Mouse (Mus musculus) MEL (cell line): ENCODE measurements at regions not wholly inside any gene's neighbourhood (a gene's known extent, or its start where the extent isn't known, plus 50 kb on each side); places are given as distances from the start of the nearest gene placed in this dataset.

Experiments
- DNase-seq: peaks from one replicate; pipeline ENCODE4 v3.0.0; 2011; ENCODE audit warnings: low read depth, low spot score
- H3K27ac ChIP-seq: 2 replicates; pipeline ENCODE4 v1.5.1; 2012; ENCODE audit warnings: low read depth, mild to moderate bottlenecking, control low read depth, low read length, moderate library complexity; ENCODE audit not compliant: control insufficient read depth
- H3K27me3 ChIP-seq, 2 experiments: fragments of 150-350 bp in 1 of 2; sonication (generic) in 1 of 2; 2 replicates each; pipeline ENCODE4 v1.6.1; 2012; ENCODE audit warnings: low read length in 2 of 2, mild to moderate bottlenecking in 2 of 2, improper control_type of control experiment in 1 of 2, moderate library complexity in 1 of 2; ENCODE audit not compliant: insufficient read depth in 2 of 2, control insufficient read depth in 1 of 2
- H3K36me3 ChIP-seq, 2 experiments: 2 replicates each; pipeline ENCODE4 v1.6.1; 2012 to 2014; ENCODE audit warnings: low read length in 2 of 2, improper control_type of control experiment in 1 of 2, inconsistent platforms in 1 of 2, mild to moderate bottlenecking in 1 of 2; ENCODE audit not compliant: insufficient read depth in 2 of 2, control insufficient read depth in 1 of 2
- H3K4me1 ChIP-seq, 2 experiments: fragments of 150-350 bp in 1 of 2; sonication (generic) in 1 of 2; 2 replicates each; pipeline ENCODE4 v1.6.1; 2012; ENCODE audit warnings: low read length in 2 of 2, improper control_type of control experiment in 1 of 2, mild to moderate bottlenecking in 1 of 2; ENCODE audit not compliant: insufficient read depth in 2 of 2, control insufficient read depth in 1 of 2
- H3K4me3 ChIP-seq, 2 experiments: fragments of 150-350 bp in 1 of 2; sonication (generic) in 1 of 2; 2 replicates each; pipeline ENCODE4 v1.5.1; 2012; ENCODE audit warnings: low read depth in 2 of 2, low read length in 2 of 2, mild to moderate bottlenecking in 2 of 2, moderate library complexity in 2 of 2, control low read depth in 1 of 2, improper control_type of control experiment in 1 of 2; ENCODE audit not compliant: control insufficient read depth in 1 of 2, insufficient read depth in 1 of 2
- H3K79me2 ChIP-seq: 2 replicates; pipeline ENCODE4 v1.6.1; 2012; ENCODE audit warnings: mild to moderate bottlenecking, low read length, moderate library complexity; ENCODE audit not compliant: control insufficient read depth, poor library complexity, insufficient read depth
- H3K9ac ChIP-seq: 2 replicates; pipeline ENCODE4 v1.6.1; 2012; ENCODE audit warnings: low read depth, mild to moderate bottlenecking, control low read depth, low read length, moderate library complexity; ENCODE audit not compliant: control insufficient read depth, poor library complexity, severe bottlenecking
- H3K9me3 ChIP-seq: fragments of 150-350 bp; sonication (generic); replicated peaks from 2 replicates; pipeline ENCODE4 v1.6.1; 2012; ENCODE audit warnings: mild to moderate bottlenecking, low read length, improper control_type of control experiment, moderate library complexity; ENCODE audit not compliant: insufficient read depth
- E2F4 ChIP-seq: IDR thresholded peaks from 2 replicates; pipeline ENCODE4 v1.6.1; 2011; ENCODE audit warnings: low read depth, low read length, improper control_type of control experiment, borderline replicate concordance
- EP300 ChIP-seq, 2 experiments: IDR thresholded peaks; 2 replicates each; pipeline ENCODE4 v1.6.1; 2011; ENCODE audit warnings: improper control_type of control experiment in 2 of 2, low read length in 2 of 2, low read depth in 1 of 2, mild to moderate bottlenecking in 1 of 2
- KAT2A ChIP-seq: conservative IDR thresholded peaks from 2 replicates; pipeline ENCODE4 v1.6.1; 2012; ENCODE audit warnings: low read depth, low read length, improper control_type of control experiment, inconsistent platforms
- MAFK ChIP-seq: IDR thresholded peaks from 2 replicates; pipeline ENCODE4 v1.6.1; 2011; ENCODE audit warnings: low read depth, mild to moderate bottlenecking, low read length, improper control_type of control experiment, borderline replicate concordance
- MAX ChIP-seq: IDR thresholded peaks from 2 replicates; pipeline ENCODE4 v1.6.1; 2011; ENCODE audit warnings: low read length, improper control_type of control experiment
- MAZ ChIP-seq: IDR thresholded peaks from 2 replicates; pipeline ENCODE4 v1.6.1; 2012; ENCODE audit warnings: low read depth, mild to moderate bottlenecking, inconsistent platforms, low read length, improper control_type of control experiment
- MEF2A ChIP-seq: IDR thresholded peaks from 2 replicates; pipeline ENCODE4 v1.6.1; 2014; ENCODE audit warnings: low read depth, mild to moderate bottlenecking, inconsistent platforms, low read length, improper control_type of control experiment; ENCODE audit not compliant: poor library complexity, insufficient replicate concordance, severe bottlenecking; ENCODE audit errors: extremely low read depth
- MYB ChIP-seq: IDR thresholded peaks from 2 replicates; pipeline ENCODE4 v1.6.1; 2011; ENCODE audit warnings: mild to moderate bottlenecking, low read depth, low read length, improper control_type of control experiment
- NELFE ChIP-seq: IDR thresholded peaks from 2 replicates; pipeline ENCODE4 v1.6.1; 2011; ENCODE audit warnings: low read depth, low read length, improper control_type of control experiment
- NRF1 ChIP-seq: IDR thresholded peaks from 2 replicates; pipeline ENCODE4 v1.6.1; 2014; ENCODE audit warnings: low read depth, mild to moderate bottlenecking, inconsistent platforms, low read length, improper control_type of control experiment, moderate library complexity; ENCODE audit not compliant: poor library complexity, insufficient read depth, severe bottlenecking
- POLR2A ChIP-seq, 2 experiments: IDR thresholded peaks; 2 replicates each; pipeline ENCODE4 v1.6.1; 2011 to 2012; ENCODE audit warnings: low read length in 2 of 2, mild to moderate bottlenecking in 2 of 2, control low read depth in 1 of 2, improper control_type of control experiment in 1 of 2, low read depth in 1 of 2, moderate library complexity in 1 of 2; ENCODE audit not compliant: control insufficient read depth in 1 of 2, insufficient read depth in 1 of 2, poor library complexity in 1 of 2
- POLR2AphosphoS2 ChIP-seq: IDR thresholded peaks from 2 replicates; pipeline ENCODE4 v1.6.1; 2011; ENCODE audit warnings: low read length, improper control_type of control experiment
- POLR2AphosphoS5 ChIP-seq: IDR thresholded peaks from 2 replicates; pipeline ENCODE4 v1.6.1; 2012; ENCODE audit warnings: low read depth, borderline replicate concordance, mild to moderate bottlenecking, inconsistent platforms, low read length, moderate library complexity, mixed read lengths
- RAD21 ChIP-seq: IDR thresholded peaks from 2 replicates; pipeline ENCODE4 v1.6.1; 2011; ENCODE audit warnings: mild to moderate bottlenecking, low read depth, low read length, improper control_type of control experiment
- RCOR1 ChIP-seq: IDR thresholded peaks from 2 replicates; pipeline ENCODE4 v1.6.1; 2012; ENCODE audit warnings: low read depth, mild to moderate bottlenecking, inconsistent platforms, low read length, improper control_type of control experiment
- SIN3A ChIP-seq: IDR thresholded peaks from 2 replicates; pipeline ENCODE4 v1.6.1; 2012; ENCODE audit warnings: low read length, improper control_type of control experiment, inconsistent platforms
- TAL1 ChIP-seq: IDR thresholded peaks from 2 replicates; pipeline ENCODE4 v1.6.1; 2012; ENCODE audit warnings: mild to moderate bottlenecking, inconsistent platforms, low read length, moderate library complexity, mixed read lengths
- TCF12 ChIP-seq: IDR thresholded peaks from 2 replicates; pipeline ENCODE4 v1.6.1; 2014; ENCODE audit warnings: low read depth, mild to moderate bottlenecking, inconsistent platforms, low read length, improper control_type of control experiment, moderate library complexity
- USF1 ChIP-seq: IDR thresholded peaks from 2 replicates; pipeline ENCODE4 v1.6.1; 2014; ENCODE audit warnings: low read depth, mild to moderate bottlenecking, inconsistent platforms, low read length, improper control_type of control experiment, moderate library complexity
- ZC3H11A ChIP-seq: IDR thresholded peaks from 2 replicates; pipeline ENCODE4 v1.6.1; 2012; ENCODE audit warnings: low read depth, mild to moderate bottlenecking, inconsistent platforms, low read length, improper control_type of control experiment
- ZKSCAN1 ChIP-seq: IDR thresholded peaks from 2 replicates; pipeline ENCODE4 v1.6.1; 2012; ENCODE audit warnings: low read depth, mild to moderate bottlenecking, inconsistent platforms, low read length, improper control_type of control experiment, moderate library complexity
- ZMIZ1 ChIP-seq: IDR thresholded peaks from 2 replicates; pipeline ENCODE4 v1.6.1; 2012; ENCODE audit warnings: low read depth, mild to moderate bottlenecking, inconsistent platforms, low read length, improper control_type of control experiment, moderate library complexity
- ZNF384 ChIP-seq: IDR thresholded peaks from 2 replicates; pipeline ENCODE4 v1.6.1; 2012; ENCODE audit warnings: low read depth, mild to moderate bottlenecking, inconsistent platforms, low read length, improper control_type of control experiment

GRCm38 (mm10) chr15:87169136-87169535 lies 375.0 kb upstream of the Fam19a5 start:
- Histone ChIP-seq H3K4me3 (no peak overlapping the region), H3K9ac (no peak overlapping the region), H3K27me3 (no peaks in the 10 kb centered on the region), H3K79me2 (no peaks in the 10 kb centered on the region), H3K4me1 (no peaks in the 10 kb centered on the region), H3K27ac (no peak overlapping the region), H3K36me3 (no peaks in the 10 kb centered on the region), H3K9me3 (no peaks in the 10 kb centered on the region)
- TF ChIP-seq MAFK (no peak), ZMIZ1 (no peak), USF1 (no peak), NRF1 (no peak), TCF12 (no peak), NELFE (no peak), MAX (no peak), MYB (no peak), RCOR1 (no peak), E2F4 (no peak), ZC3H11A (no peak), MAZ (no peak)
- TF ChIP-seq, all 39 proteins: peak for 0
- DNase-seq = no peak

- no peaks in the 10 kb centered on the region for H3K9me3 ChIP-seq
- no peak overlapping the region for H3K9ac ChIP-seq
Measured at GRCm38 (mm10) chr15:87170890-87171289, 373.2 kb upstream of the Fam19a5 start.

More at GRCm38 (mm10) chr15:87170890-87171289, 373.2 kb upstream of the Fam19a5 start:
- H3K36me3 ChIP-seq = no peaks in the 10 kb centered on the region
- TF ChIP-seq POLR2A (IDR thresholded peaks at IDR 0.05; ENCODE audit: control insufficient read depth in 1 of 2, insufficient read depth in 1 of 2, low read depth in 1 of 2, low read length in 2 of 2, poor library complexity in 1 of 2) = no peak
- no peak for TF ChIP-seq TAL1
- TF ChIP-seq E2F4 = no peak
- no peak for TF ChIP-seq POLR2AphosphoS5
- TF ChIP-seq TCF12 = no peak
- no peak for TF ChIP-seq MEF2A
- TF ChIP-seq SIN3A = no peak
- TF ChIP-seq MAX = no peak
- no peak for TF ChIP-seq MAZ
- TF ChIP-seq ZKSCAN1 = no peak
- TF ChIP-seq EP300 (IDR thresholded peaks at IDR 0.05; ENCODE audit: low read depth in 1 of 2, low read length in 2 of 2) = no peak
- TF ChIP-seq ZNF384 = no peak
- TF ChIP-seq POLR2AphosphoS2 = no peak
- TF ChIP-seq RAD21 = no peak
- no peak for TF ChIP-seq KAT2A
- H3K79me2 ChIP-seq = no peaks in the 10 kb centered on the region
- H3K4me1 ChIP-seq = no peaks in the 10 kb centered on the region
- H3K4me3 ChIP-seq = no peak overlapping the region
- H3K27me3 ChIP-seq = no peaks in the 10 kb centered on the region
- H3K27ac ChIP-seq = no peak overlapping the region
- DNase-seq = no peak
